Mouse (Mus musculus): ENCODE measurements around the gene Lmbr1l. TPM values are rescaled to one million over a fixed set of nuclear protein-coding genes. Genes with fewer than 3 reads are reported as not detected.

The Lmbr1l gene
- polyA plus RNA-seq (2012; rRNA removed), result 57.1 and 72.0 TPM in 2 replicates

DNA sequence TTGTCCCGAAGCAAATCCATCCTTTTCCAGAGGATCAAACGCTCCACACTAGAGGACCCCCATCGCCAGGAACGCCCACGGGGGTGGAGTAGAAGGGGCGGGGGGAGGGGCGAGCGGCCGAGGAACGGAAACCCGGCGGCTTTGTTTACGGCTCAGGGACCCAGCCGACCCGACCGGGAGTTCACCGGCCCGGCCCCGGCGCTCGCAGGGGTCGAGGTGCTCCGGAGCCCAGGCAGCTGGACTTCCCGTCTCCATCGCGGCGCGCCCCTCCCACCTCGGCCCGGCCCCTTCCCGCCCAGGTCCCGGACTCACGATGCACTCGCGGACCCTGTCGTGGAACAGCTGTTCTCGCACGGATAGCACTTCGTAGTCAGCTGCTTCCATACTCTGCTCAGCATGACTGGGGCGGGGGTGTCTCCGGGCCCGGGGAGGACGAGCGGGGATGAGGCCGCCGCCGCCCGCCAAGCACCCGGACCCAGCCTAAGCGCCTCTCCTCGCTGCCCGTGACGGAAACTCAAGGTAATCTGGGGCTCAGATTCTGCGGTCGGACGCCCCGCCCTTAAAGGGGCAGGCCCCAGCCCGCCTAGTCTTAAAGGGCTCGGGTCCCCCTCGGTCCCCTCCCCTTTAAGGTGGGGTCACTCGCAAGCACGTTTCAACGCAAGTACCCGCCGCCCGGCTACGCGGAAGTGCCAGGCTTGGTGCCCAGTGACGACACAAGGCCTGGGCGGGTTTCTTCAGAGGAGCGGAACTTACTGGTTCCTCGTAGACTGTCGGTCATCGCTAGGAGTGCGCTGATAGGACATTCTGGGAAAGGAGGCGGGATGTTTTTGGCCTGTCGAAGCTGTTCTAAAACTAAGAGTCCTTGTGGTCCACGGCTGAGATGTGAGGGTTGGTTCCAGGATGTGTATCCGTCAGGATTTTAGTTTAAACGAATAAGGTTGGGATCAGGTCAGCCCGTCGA is at the start of gene Lmbr1l:
Gene Lmbr1l, minus strand, starts transcription at position 694 of the 961 bp plus-strand sequence.

DNA sequence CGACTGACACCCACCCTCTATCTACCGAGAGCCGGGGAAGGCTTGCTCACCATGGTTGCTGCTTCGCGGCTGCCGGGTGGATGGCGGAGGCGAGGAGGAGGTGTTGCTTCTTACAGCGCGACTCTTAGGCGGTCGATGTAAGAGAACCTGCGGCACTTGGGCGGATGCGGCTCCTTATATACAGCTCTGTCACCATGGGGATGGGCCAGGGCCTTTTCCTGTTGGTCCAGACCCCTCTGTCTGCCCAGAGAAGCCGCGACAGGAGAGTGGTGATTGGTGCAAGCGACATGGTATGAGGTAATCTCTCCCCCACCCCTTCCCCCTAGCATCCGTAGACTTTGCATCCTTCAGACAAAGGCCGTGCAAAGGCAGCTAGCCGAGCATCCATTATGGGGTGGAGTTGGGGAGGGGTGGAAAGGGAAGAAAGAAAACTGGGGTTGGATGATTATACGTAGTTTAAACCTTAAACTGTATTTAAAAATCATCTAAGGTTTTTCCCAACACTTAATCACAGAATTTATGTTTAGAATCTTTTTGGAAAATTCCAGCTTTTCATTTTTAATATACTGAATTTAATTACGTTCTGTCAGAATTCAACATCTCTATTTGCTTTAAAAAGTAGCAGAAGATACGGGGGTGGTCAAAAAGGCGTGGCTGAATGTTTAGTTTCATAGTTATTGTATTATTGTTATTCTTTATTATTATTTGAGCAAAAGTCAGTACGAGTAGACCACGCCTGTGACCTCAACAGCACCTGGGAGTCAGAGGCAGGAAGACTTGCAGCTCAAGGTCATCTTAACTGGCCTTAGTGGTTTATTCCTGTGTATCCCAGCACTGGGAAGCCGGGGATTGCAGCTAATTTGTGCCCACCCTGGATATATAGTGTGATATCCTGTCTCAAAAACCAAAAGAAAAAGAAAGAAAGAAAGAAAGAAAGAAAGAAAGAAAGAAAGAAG is 35.6 kb upstream of the Lmbr1l start, which contains the start of the genes Gm49450 and Tuba1a:
Gene Gm49450, minus strand, starts transcription at position 151 of the 956 bp plus-strand sequence.
Gene Tuba1a, minus strand, starts transcription at position 303 of the 956 bp plus-strand sequence.

DNA sequence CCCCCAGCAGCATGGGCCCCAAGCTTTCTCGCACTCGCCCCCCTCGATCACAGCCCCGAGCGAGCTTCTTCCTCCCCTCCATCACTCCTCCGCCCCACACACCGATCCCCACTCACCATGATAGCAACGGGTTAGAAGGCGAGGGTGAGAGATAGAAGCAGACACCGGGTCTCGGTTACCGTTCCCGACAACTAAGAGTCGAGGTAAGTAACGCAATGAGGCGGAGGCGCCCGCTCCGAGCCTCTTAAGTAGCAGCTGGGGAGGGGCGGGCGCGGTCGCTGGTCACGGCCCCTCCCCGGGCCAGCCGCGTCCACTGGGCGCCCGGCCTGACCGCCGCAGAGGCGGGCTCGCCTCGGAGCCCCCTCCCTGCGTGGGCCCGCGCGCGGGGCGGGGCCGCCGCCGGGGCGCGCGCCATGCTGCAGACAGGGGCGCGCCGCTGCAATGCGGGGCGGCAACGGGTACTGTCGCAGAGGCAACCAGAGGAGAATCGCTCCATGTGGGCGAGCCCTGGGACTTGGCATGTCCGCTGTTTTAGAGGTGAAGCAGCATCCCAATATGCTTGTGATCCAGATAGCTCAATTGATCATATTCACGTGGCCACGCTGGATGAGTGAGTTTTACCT is 16.3 kb upstream of the Lmbr1l start, which contains the start of gene Tuba1b:
Gene Tuba1b, minus strand, starts transcription at position 349 of the 623 bp plus-strand sequence.

DNA sequence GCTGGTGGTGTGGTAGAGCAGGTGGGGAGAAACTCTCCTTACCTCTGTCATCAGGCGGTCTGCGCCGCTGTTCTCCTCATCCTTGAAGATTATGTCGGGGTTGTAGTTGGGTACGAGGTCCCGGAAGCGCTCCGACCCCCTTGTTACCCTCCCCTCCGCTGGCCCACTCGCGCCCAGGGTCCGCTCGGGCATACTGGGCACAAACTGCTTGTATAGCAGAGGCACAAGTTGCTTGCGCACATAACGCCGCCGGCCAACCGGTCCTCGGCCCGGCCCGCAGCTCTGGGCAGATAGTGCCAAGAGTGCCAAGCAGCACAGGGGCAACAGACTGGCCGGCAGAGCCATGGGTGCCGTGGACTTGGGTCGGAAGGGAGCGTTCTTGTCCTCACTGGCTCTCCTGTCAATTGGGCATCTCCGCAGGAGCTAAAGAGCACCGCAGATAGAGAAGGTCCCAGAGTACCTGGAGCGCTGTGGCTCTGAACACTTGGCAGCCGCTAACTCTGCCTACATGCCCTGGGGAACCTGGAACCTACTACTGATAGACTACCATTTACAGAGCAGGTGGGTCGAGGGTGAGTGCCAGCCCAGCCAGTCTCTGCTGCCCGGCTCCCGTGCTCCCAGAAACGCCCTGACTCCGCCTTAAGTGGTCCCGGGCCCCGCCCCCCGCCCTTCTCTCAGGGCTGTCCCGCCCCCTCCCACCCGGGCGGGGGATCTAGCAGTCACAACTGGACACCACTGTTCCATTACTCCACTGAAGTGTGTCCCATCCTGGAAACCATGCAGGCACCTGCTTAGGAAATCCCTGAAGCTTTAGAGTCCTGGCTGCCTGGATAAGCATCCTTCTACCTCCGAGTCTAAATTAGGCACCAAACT is 19.9 kb downstream of the Lmbr1l start, which contains the start of gene Dhh:
Gene Dhh, minus strand, starts transcription at position 613 of the 873 bp plus-strand sequence.

DNA sequence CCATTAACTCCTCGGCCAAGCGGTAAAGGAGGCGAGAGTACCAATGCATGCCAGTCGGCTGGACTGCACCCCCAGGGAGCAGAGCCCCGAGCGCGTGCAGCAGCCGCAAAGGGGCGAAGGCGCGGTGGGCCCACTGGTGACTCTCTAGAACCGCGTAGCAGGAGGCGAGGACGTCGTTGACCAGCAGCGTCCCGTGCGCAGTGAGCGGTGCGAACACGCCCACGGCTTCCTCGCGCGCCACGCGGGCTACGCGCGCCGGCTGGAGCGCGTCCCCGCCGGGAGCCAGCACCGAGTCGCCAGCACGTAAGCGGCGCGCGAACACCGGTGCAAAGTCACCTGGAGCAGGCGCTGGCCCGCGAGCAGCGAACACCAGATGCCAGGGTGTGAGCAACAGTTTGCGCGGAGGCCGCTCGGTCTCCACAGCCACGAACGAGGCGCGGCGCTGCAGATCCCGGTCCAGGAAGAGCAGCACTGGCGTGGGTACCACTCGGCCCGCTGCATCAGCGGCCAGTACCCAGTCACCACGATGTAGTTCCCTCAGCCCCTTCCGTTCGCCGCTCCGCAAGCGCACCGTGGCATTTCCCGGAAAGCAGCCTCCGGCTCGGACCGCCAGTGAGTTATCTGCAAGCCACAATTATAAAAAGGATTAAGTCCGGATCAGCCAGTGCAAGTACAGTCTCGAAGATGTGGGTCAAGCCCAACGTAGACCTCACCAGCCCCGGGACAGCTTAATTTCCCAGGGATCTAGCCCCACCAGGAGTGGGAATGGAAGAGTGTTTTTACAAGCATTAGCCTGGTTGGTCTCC is 23.9 kb downstream of the Lmbr1l start, which contains the start of gene Rhebl1:
Gene Rhebl1, minus strand, starts transcription at position 601 of the 806 bp plus-strand sequence.

DNA sequence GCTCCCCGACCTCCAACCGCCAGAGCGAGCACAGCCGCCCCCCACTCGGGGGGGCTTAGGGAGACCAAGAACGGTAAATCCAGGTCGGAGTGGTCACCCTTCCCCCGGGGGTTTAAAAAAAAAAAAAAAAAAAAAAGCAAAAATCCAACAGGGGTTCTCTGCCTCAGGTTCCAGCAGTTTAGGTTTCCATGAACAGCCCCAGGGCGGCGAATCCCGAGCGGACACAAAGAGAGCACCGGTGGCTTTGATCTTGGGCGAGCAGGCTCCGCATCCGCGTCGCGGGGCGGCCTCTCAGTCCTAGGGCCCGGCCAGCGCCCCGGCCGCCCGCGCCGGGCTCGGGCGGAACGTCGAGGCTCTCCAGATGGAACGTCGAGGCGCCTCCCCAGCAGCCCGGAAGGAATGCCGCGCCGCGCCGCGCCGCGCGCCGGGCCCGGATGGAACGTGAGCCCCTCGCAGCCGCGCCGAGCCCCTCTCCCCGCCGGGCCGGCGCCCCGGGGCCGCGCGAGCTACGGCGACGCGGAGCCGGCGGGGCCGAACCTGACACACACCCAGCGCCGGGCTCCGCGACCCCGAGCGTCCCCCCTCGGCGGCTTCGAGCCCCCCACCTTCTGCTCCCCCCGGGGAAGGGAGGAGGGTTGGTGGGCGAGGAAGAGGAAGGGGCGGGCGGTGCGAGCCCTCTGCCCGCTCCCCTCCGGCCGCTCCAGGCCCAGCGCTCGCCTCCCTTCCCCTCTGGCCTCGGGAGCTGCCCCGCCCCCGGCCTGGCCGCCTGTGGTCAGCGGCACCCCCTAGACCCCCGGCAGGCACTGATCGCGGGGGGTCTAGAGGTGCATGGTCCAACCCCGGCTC is 46.7 kb downstream of the Lmbr1l start, which contains the start of gene Kmt2d:
Gene Kmt2d, minus strand, starts transcription at position 135 of the 846 bp plus-strand sequence.

Other genes starting within 250 kb of the Lmbr1l start
- gene Rnd1, start 240.8 kb downstream of the Lmbr1l start, polyA plus RNA-seq (2012; rRNA removed), result 7.9 and 12.3 TPM in 2 replicates
- 0.70 and 1.4 TPM in 2 replicates for gene Ccdc65, start 210.0 kb downstream of the Lmbr1l start, polyA plus RNA-seq (2012; rRNA removed)
- 10.1 and 11.2 TPM in 2 replicates for gene Fkbp11, start 190.0 kb downstream of the Lmbr1l start, polyA plus RNA-seq (2012; rRNA removed)
- gene Arf3, start 155.0 kb downstream of the Lmbr1l start, polyA plus RNA-seq (2012; rRNA removed), result 72.2 and 83.4 TPM in 2 replicates
- 0.72 and 2.0 TPM in 2 replicates for gene Wnt10b, start 140.1 kb downstream of the Lmbr1l start, polyA plus RNA-seq (2012; rRNA removed)
- 3.5 and 7.9 TPM in 2 replicates for gene Wnt1, start 128.4 kb downstream of the Lmbr1l start, polyA plus RNA-seq (2012; rRNA removed)
- 0.55 and 1.2 TPM in 2 replicates for gene Ddn, start 108.7 kb downstream of the Lmbr1l start, polyA plus RNA-seq (2012; rRNA removed)
- gene Prkag1, start 86.7 kb downstream of the Lmbr1l start, polyA plus RNA-seq (2012; rRNA removed), result 75.6 and 78.9 TPM in 2 replicates
- 37.9 and 38.9 TPM in 2 replicates for gene Kmt2d, start 47.0 kb downstream of the Lmbr1l start, polyA plus RNA-seq (2012; rRNA removed)
- gene Rhebl1, start 23.7 kb downstream of the Lmbr1l start, polyA plus RNA-seq (2012; rRNA removed), result 11.3 and 19.2 TPM in 2 replicates
- 0.56 and 0.96 TPM in 2 replicates for gene Dhh, start 19.7 kb downstream of the Lmbr1l start, polyA plus RNA-seq (2012; rRNA removed)
- gene Tuba1b, start 16.3 kb upstream of the Lmbr1l start, polyA plus RNA-seq (2012; rRNA removed), result 2,005 and 2,656 TPM in 2 replicates
- gene Gm49450, start 35.3 kb upstream of the Lmbr1l start, polyA plus RNA-seq (2012; rRNA removed), result 70.5 TPM in 1 of 2 replicates, not detected in the other
- gene Tuba1a, start 35.5 kb upstream of the Lmbr1l start, polyA plus RNA-seq (2012; rRNA removed), result 3,950 and 4,162 TPM in 2 replicates
- 112 and 136 TPM in 2 replicates for gene Tuba1c, start 111.7 kb upstream of the Lmbr1l start, polyA plus RNA-seq (2012; rRNA removed)
- 20.1 and 28.7 TPM in 2 replicates for gene Prph, start 136.9 kb upstream of the Lmbr1l start, polyA plus RNA-seq (2012; rRNA removed)
- 40.3 and 43.9 TPM in 2 replicates for gene Troap, start 156.3 kb upstream of the Lmbr1l start, polyA plus RNA-seq (2012; rRNA removed)
- gene C1ql4, start 169.6 kb upstream of the Lmbr1l start, polyA plus RNA-seq (2012; rRNA removed), result 8.0 and 12.4 TPM in 2 replicates
- 2.5 and 3.1 TPM in 2 replicates for gene Dnajc22, start 174.9 kb upstream of the Lmbr1l start, polyA plus RNA-seq (2012; rRNA removed)
- 58.7 and 72.5 TPM in 2 replicates for gene Spats2, start 207.7 kb upstream of the Lmbr1l start, polyA plus RNA-seq (2012; rRNA removed)